ENCODE assay signal across 8 mouse cellular contexts in genomic region chr14:34080321-34080997, GRCm38 (mm10). TPM values are rescaled to one million over a fixed set of nuclear protein-coding genes. Genes with fewer than 3 reads are reported as not detected.
DNase-seq lines count a peak whose midpoint lies in the region; ATAC-seq and TF ChIP-seq lines count a peak whose summit lies in the region.

No protein-coding gene starts in this region.

- DNase-seq in brain, embryonic 18.5 days (ENCODE audit: low read depth, low spot score), result peak; percentile 61
- DNase-seq in fibroblast of lung, adult 2 months (ENCODE audit: low read depth), result peak; percentile 63
- DNase-seq in kidney, postnatal 10 days, result peak; percentile 87
- DNase-seq in liver, embryonic 11.5 days (ENCODE audit: low spot score), result peak; percentile 68
- DNase-seq in neural tube, embryonic 11.5 days (ENCODE audit: low spot score), result peak; percentile 87
- DNase-seq in testis, postnatal 14 days (ENCODE audit: low spot score), result peak; percentile 43

- H3K27ac ChIP-seq in heart, embryonic 15.5 days, result no peak overlapping the region
- no peak overlapping the region for H3K27ac ChIP-seq in liver, embryonic 11.5 days (ENCODE audit: low read depth, low read length)
- H3K27ac ChIP-seq in neural tube, embryonic 11.5 days (ENCODE audit: low read depth, low read length), result no peak overlapping the region

- no peaks in the 10 kb centered on the region for H3K9me3 ChIP-seq in E14TG2a.4 (ENCODE audit: low read length)
- no peaks in the 10 kb centered on the region for H3K9me3 ChIP-seq in heart, embryonic 15.5 days (replicated peaks)
- H3K9me3 ChIP-seq in liver, embryonic 11.5 days (ENCODE audit: control insufficient read depth, low read length), result no peaks in the 10 kb centered on the region
- H3K9me3 ChIP-seq in neural tube, embryonic 11.5 days (ENCODE audit: control insufficient read depth, low read length), result no peaks in the 10 kb centered on the region

- H3K4me3 ChIP-seq in E14TG2a.4 (replicated peaks; ENCODE audit: low read length), result no peak overlapping the region
- H3K4me3 ChIP-seq in heart, embryonic 15.5 days, result no peak overlapping the region
- H3K4me3 ChIP-seq in liver, embryonic 11.5 days (ENCODE audit: low read depth, low read length), result no peak overlapping the region
- H3K4me3 ChIP-seq in neural tube, embryonic 11.5 days (ENCODE audit: low read depth, low read length), result no peak overlapping the region

- no peak overlapping the region for H3K4me2 ChIP-seq in heart, embryonic 15.5 days
- no peak overlapping the region for H3K4me2 ChIP-seq in liver, embryonic 11.5 days
- H3K4me2 ChIP-seq in neural tube, embryonic 11.5 days (ENCODE audit: low read depth), result no peak overlapping the region

- H3K9ac ChIP-seq in heart, embryonic 15.5 days, result no peak overlapping the region
- H3K9ac ChIP-seq in liver, embryonic 11.5 days (ENCODE audit: low read depth, low read length), result no peak overlapping the region
- H3K9ac ChIP-seq in neural tube, embryonic 11.5 days (ENCODE audit: low read length), result no peak overlapping the region

- ATAC-seq in heart, embryonic 15.5 days (replicated peaks; ENCODE audit: insufficient number of reproducible peaks, insufficient read depth, low FRiP score, low read depth), result peak; percentile 27; the same call in 1 of the 2 replicates
- peak; percentile 41; the same call in 1 of the 2 replicates for ATAC-seq in liver, embryonic 11.5 days (replicated peaks; ENCODE audit: low FRiP score)
- ATAC-seq in neural tube, embryonic 11.5 days (ENCODE audit: insufficient read depth, low FRiP score, low TSS enrichment), result peak; percentile 76

- H3K4me1 ChIP-seq in E14TG2a.4 (replicated peaks; ENCODE audit: low read depth, low read length), result peaks cover 17% of the 10 kb centered on the region
- no peaks in the 10 kb centered on the region for H3K4me1 ChIP-seq in heart, embryonic 15.5 days (replicated peaks)
- H3K4me1 ChIP-seq in liver, embryonic 11.5 days (replicated peaks; ENCODE audit: control insufficient read depth, insufficient read depth, low read length), result no peaks in the 10 kb centered on the region
- H3K4me1 ChIP-seq in neural tube, embryonic 11.5 days (ENCODE audit: control insufficient read depth, insufficient read depth, low read length), result no peaks in the 10 kb centered on the region

- 13% methylated on average over 11 of the region's 11 CpGs for WGBS in heart, embryonic 15.5 days
- 11% methylated on average over 11 of the region's 11 CpGs for WGBS in liver, embryonic 11.5 days
- WGBS in neural tube, embryonic 11.5 days, result 8% methylated on average over 11 of the region's 11 CpGs

- peaks cover 13% of the 10 kb centered on the region for H3K27me3 ChIP-seq in E14TG2a.4 (ENCODE audit: insufficient read depth, low read length)
- H3K27me3 ChIP-seq in heart, embryonic 15.5 days, result peaks cover 4% of the 10 kb centered on the region; the same call in 1 of the 2 replicates
- no peaks in the 10 kb centered on the region for H3K27me3 ChIP-seq in liver, embryonic 11.5 days (replicated peaks; ENCODE audit: control insufficient read depth, insufficient read depth, low read length)
- no peaks in the 10 kb centered on the region for H3K27me3 ChIP-seq in neural tube, embryonic 11.5 days (ENCODE audit: control insufficient read depth, insufficient read depth, low read length)

- peak; percentile 44 for TF ChIP-seq CTCF in E14TG2a.4 (conservative IDR thresholded peaks at IDR 0.05; ENCODE audit: low read length)

- no peaks in the 10 kb centered on the region for H3K36me3 ChIP-seq in E14TG2a.4 (ENCODE audit: insufficient read depth, low read length)
- no peaks in the 10 kb centered on the region for H3K36me3 ChIP-seq in heart, embryonic 15.5 days
- no peaks in the 10 kb centered on the region for H3K36me3 ChIP-seq in liver, embryonic 11.5 days (ENCODE audit: control insufficient read depth, insufficient read depth, low read length)
- no peaks in the 10 kb centered on the region for H3K36me3 ChIP-seq in neural tube, embryonic 11.5 days (ENCODE audit: control insufficient read depth, insufficient read depth, low read length)

RNA-seq across cellular contexts. Expression of gene Anxa8, which starts 5.3 kb away (rescaled TPM):
- polyA plus RNA-seq in heart, embryonic 15.5 days (2015; fragmentation: Nextera tagmentation; extraction: Ambion mirVana), result 2.0 and 5.3 TPM in 2 replicates
- 0.14 and 0.27 TPM in 2 replicates for polyA plus RNA-seq in liver, embryonic 11.5 days (2014; fragmentation: Nextera tagmentation; extraction: Ambion mirVana)
- 0.64 and 0.78 TPM in 2 replicates for polyA plus RNA-seq in neural tube, embryonic 11.5 days (2014; fragmentation: Nextera tagmentation; extraction: Ambion mirVana)

RNA-seq across cellular contexts. Expression of gene A630023A22Rik, which starts 22.1 kb away (rescaled TPM):
- not detected in 2 replicates for polyA plus RNA-seq in heart, embryonic 15.5 days (2015; fragmentation: Nextera tagmentation; extraction: Ambion mirVana)
- not detected in 2 replicates for polyA plus RNA-seq in liver, embryonic 11.5 days (2014; fragmentation: Nextera tagmentation; extraction: Ambion mirVana)
- polyA plus RNA-seq in neural tube, embryonic 11.5 days (2014; fragmentation: Nextera tagmentation; extraction: Ambion mirVana), result not detected in 2 replicates

RNA-seq across cellular contexts. Expression of gene Antxrl, which starts 28.0 kb away (rescaled TPM):
- not detected in 2 replicates for polyA plus RNA-seq in heart, embryonic 15.5 days (2015; fragmentation: Nextera tagmentation; extraction: Ambion mirVana)
- not detected in 2 replicates for polyA plus RNA-seq in liver, embryonic 11.5 days (2014; fragmentation: Nextera tagmentation; extraction: Ambion mirVana)
- not detected in 2 replicates for polyA plus RNA-seq in neural tube, embryonic 11.5 days (2014; fragmentation: Nextera tagmentation; extraction: Ambion mirVana)
